ENCODE assay signal across 17 mouse cellular contexts in the genomic region with DNA sequence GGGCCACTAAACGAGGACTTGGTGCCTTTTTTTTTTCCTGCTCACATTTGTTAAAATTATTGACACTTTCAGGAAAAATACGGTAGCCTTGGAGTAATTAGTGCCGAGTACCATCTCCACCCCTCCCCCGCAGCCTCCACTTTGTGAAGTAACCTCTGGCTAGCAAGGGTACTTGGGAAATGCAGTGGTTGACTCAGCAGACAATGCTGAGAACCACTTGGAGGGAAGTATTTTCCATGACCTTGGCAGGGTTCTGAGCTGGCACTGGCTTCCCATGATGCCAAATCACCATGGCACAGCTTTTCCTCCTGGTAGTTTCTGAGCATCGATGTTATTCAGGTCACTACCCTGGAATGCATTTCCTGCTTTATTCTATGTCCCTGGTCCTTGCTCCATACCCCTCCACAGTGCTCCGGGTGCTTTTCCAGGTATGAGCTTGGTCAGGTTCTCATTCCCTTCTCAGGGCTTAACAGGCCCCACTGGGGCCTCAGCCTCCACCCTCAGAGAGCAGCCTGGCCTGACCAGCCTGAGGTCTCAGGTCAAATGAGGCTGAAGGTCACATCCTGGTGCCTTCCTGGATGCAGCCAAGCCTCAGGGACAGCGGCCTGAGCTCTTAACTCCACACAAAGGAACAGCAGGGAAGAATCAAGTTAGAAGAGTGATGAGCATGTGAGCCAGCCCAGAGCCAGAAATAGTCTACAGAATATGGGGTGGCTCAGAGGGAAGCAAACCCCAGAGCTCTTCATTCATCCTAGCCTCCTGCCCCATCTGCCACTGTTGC. TPM values are rescaled to one million over a fixed set of nuclear protein-coding genes. Genes with fewer than 3 reads are reported as not detected.
DNase-seq lines count a peak whose midpoint lies in the region; ATAC-seq and TF ChIP-seq lines count a peak whose summit lies in the region.
"Had no signal": no experiment of that assay in that cellular context is flagged by ENCODE, and none has a peak within 500 bp of the region (broad histone marks: within the 10 kb centered on the region; RNA-seq: fewer than 3 reads in every experiment).

No protein-coding gene starts in this region.

- 78% methylated on average over 7 of the region's 7 CpGs for WGBS in liver, postnatal 0 days (ENCODE audit: insufficient replicate concordance)
- WGBS in liver, embryonic 11.5 days = 84% methylated on average over 7 of the region's 7 CpGs
- 57% methylated on average over 7 of the region's 7 CpGs for WGBS in forebrain, embryonic 15.5 days

- TF ChIP-seq EP300 in liver, postnatal 0 days (IDR thresholded peaks at IDR 0.05; ENCODE audit: low read depth) = no peak

- 0 out of 2 replicates have a peak, but pooled peaks cover 3% of the 10 kb centered on the region for H3K4me1 ChIP-seq in liver, postnatal 0 days (ENCODE audit: insufficient read depth)
- H3K4me1 ChIP-seq in liver, embryonic 11.5 days (replicated peaks; ENCODE audit: control insufficient read depth, insufficient read depth, low read length) = no peaks in the 10 kb centered on the region
- peaks cover 27% of the 10 kb centered on the region for H3K4me1 ChIP-seq in forebrain, embryonic 15.5 days

- no peak overlapping the region for H3K4me2 ChIP-seq in liver, postnatal 0 days (ENCODE audit: low read depth, low read length)
- H3K4me2 ChIP-seq in liver, embryonic 11.5 days = no peak overlapping the region
- H3K4me2 ChIP-seq in forebrain, embryonic 15.5 days (replicated peaks) = no peak overlapping the region
- H3K4me2 ChIP-seq: limb, embryonic 12.5 days; neural tube, embryonic 13.5 days had no signal

- 0 out of 2 replicates have a peak, but pooled peaks cover 3% of the 10 kb centered on the region for H3K36me3 ChIP-seq in liver, postnatal 0 days (replicated peaks; ENCODE audit: insufficient read depth, low read length)
- no peaks in the 10 kb centered on the region for H3K36me3 ChIP-seq in liver, embryonic 11.5 days (ENCODE audit: control insufficient read depth, insufficient read depth, low read length)
- no peaks in the 10 kb centered on the region for H3K36me3 ChIP-seq in forebrain, embryonic 15.5 days
- H3K36me3 ChIP-seq: neural tube, embryonic 13.5 days had no signal

- no peak overlapping the region for H3K27ac ChIP-seq in liver, postnatal 0 days (ENCODE audit: low read depth)
- no peak overlapping the region for H3K27ac ChIP-seq in liver, embryonic 11.5 days (ENCODE audit: low read depth, low read length)
- H3K27ac ChIP-seq in forebrain, embryonic 15.5 days (replicated peaks) = 0 out of 2 replicates have a peak overlapping the region, but pooled peaks have one; percentile 81
- H3K27ac ChIP-seq: limb, embryonic 12.5 days; neural tube, embryonic 13.5 days had no signal

- H3K9ac ChIP-seq in liver, postnatal 0 days (replicated peaks) = no peak overlapping the region
- H3K9ac ChIP-seq in liver, embryonic 11.5 days (ENCODE audit: low read depth, low read length) = no peak overlapping the region
- H3K9ac ChIP-seq in forebrain, embryonic 15.5 days (replicated peaks) = no peak overlapping the region
- H3K9ac ChIP-seq: limb, embryonic 12.5 days; neural tube, embryonic 13.5 days had no signal

- peak; percentile 22 for DNase-seq in embryo, embryonic 9.5 days (ENCODE audit: extremely low spot score)
- no peak for DNase-seq in embryo, embryonic 10.5 days (ENCODE audit: low spot score)
- peak; percentile 32 for DNase-seq in liver, postnatal 0 days
- no peak for DNase-seq in liver, embryonic 11.5 days (ENCODE audit: low spot score)
- peak; percentile 85 for DNase-seq in adrenal gland, adult 2 months
- no peak for DNase-seq in heart, adult 11 months
- DNase-seq: cerebellum, adult 11 months; heart, postnatal 36 days; right cerebral cortex, adult 18-20 months had no signal

- no peak overlapping the region for H3K4me3 ChIP-seq in liver, postnatal 0 days (ENCODE audit: low read depth, low read length)
- no peak overlapping the region for H3K4me3 ChIP-seq in liver, embryonic 11.5 days (ENCODE audit: low read depth, low read length)
- H3K4me3 ChIP-seq in forebrain, embryonic 15.5 days = no peak overlapping the region
- H3K4me3 ChIP-seq: limb, embryonic 12.5 days; neural tube, embryonic 13.5 days had no signal

- H3K27me3 ChIP-seq in liver, postnatal 0 days (ENCODE audit: insufficient read depth, low read length) = no peaks in the 10 kb centered on the region
- H3K27me3 ChIP-seq in liver, embryonic 11.5 days (replicated peaks; ENCODE audit: control insufficient read depth, insufficient read depth, low read length) = no peaks in the 10 kb centered on the region
- H3K27me3 ChIP-seq in forebrain, embryonic 15.5 days = no peaks in the 10 kb centered on the region
- H3K27me3 ChIP-seq: limb, embryonic 12.5 days had no signal

- TF ChIP-seq CTCF in liver, postnatal 0 days (IDR thresholded peaks at IDR 0.05; ENCODE audit: low read depth) = no peak

- no peaks in the 10 kb centered on the region for H3K9me3 ChIP-seq in liver, postnatal 0 days (ENCODE audit: low read length)
- H3K9me3 ChIP-seq in liver, embryonic 11.5 days (ENCODE audit: control insufficient read depth, low read length) = no peaks in the 10 kb centered on the region
- no peaks in the 10 kb centered on the region for H3K9me3 ChIP-seq in forebrain, embryonic 15.5 days
- H3K9me3 ChIP-seq: limb, embryonic 12.5 days; neural tube, embryonic 13.5 days had no signal

- no peak for ATAC-seq in liver, postnatal 0 days
- no peak for ATAC-seq in liver, embryonic 11.5 days (replicated peaks; ENCODE audit: low FRiP score)
- ATAC-seq in forebrain, embryonic 15.5 days (replicated peaks) = no peak
- ATAC-seq in CD4-positive, CD25-positive, alpha-beta regulatory T cell, adult 4 months = no peak

RNA-seq across cellular contexts. Expression of gene Vsx2, which starts 35.7 kb away (rescaled TPM):
- polyA plus RNA-seq in liver, postnatal 0 days (2015; fragmentation: Nextera tagmentation; extraction: Ambion mirVana) = not detected in 2 replicates
- not detected in 2 replicates for polyA plus RNA-seq in liver, embryonic 11.5 days (2014; fragmentation: Nextera tagmentation; extraction: Ambion mirVana)
- not detected for total RNA-seq in adrenal gland, adult 2 months (2021)
- polyA plus RNA-seq in adrenal gland, adult 2 months (2012; rRNA removed) = not detected in 2 replicates
- polyA plus RNA-seq in forebrain, embryonic 15.5 days (2015; fragmentation: Nextera tagmentation; extraction: Ambion mirVana) = 0.05 TPM in 2 replicates
- polyA plus RNA-seq in CD4-positive, CD25-positive, alpha-beta regulatory T cell, adult 4 months (2017; shearing (Covaris generic)) = not detected
- total RNA-seq: common myeloid progenitor, adult 5-6 weeks; gastrocnemius, adult 8-10 months; heart, postnatal 36 days; MEL had no signal
- polyA plus RNA-seq: liver, embryonic 16.5 days had no signal

Comparison
In these comparisons a context has a peak if more than half of its experiments do, and no peak if none do; other contexts are left out.
1. DNase-seq: peak in embryo, embryonic 9.5 days (single experiment), liver, postnatal 0 days (single experiment) and adrenal gland, adult 2 months (single experiment); none in embryo, embryonic 10.5 days (single experiment), liver, embryonic 11.5 days (single experiment) and heart, adult 11 months (single experiment).